Mouse (Mus musculus) kidney, postnatal 25 days (tissue): Measurements from ENCODE around the gene Gm20696.
A peak's percentile ranks its signal among the peaks of the same experiment; 100 is the strongest.

Experiments used
- DNase-seq, 2 experiments: peaks; one replicate each; pipeline ENCODE4 v3.0.0; 2021; ENCODE audit warnings: mixed read lengths in 2 of 2

The Gm20696 gene

DNA sequence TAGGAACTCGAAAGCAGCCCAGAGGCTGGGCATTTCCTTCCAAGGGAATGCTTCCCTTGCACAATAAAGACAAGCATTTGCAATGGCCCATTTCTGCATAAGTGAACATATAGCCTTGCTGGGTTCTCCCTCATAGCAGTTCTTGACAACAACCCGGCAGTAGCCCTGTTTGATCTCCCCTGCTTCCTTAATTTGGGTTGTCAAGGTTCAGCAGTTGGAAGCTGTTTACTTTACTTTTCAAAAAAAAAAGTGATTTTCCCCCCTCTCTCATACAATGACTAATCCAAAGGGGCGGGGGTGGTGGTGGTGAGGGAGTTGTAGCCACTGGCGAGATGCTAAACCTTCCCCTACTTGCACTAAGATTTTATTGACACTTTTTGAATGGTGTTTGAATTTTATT, 147.5 kb downstream of the Gm20696 start:
- DNase-seq: no peak

DNA sequence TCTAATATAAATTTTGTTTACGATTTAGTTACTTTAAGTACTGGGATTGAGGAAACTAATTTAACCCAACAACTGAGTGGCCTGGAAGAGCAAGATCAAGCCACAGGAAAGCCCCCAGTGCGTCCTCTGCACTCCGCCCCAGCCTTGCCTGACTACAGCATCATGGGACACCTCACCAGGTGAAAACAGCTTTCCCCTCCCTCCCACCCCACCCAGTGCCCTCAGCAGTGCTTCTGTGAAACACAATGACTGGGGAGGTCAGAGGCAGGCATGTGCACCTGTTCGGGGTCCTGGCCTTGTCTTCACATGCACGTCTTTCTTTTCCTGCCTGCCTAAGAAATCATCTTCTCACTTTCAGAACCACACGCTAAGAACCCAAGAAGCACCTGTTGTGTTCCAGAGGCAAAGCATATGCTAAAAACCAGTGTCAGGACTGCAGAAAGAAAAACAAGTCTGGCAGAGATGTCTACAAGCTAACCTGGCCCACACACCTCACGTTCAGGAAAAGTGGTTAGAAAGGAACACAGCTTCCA, 150.9 kb downstream of the Gm20696 start:
- no peak for DNase-seq

DNA sequence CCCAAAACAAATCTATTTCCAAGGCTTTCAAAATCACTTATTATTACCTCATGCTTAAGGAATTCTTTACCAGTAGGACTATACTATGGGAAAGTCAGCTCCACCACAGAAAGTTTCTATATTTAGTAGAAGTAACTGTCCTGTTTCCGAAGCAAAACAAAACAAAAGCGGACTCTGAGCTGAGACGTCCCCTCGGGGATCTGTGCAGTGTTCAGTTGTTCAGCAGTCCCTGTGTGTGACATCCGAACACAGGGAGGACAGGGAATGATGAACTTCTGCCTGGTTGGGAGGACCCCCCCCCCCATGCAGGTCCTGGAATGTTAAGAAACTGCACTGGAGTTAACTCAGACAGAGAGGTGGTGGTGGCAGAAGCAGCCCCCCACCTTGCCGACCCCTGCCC, 154.7 kb downstream of the Gm20696 start:
- no peak for DNase-seq

DNA sequence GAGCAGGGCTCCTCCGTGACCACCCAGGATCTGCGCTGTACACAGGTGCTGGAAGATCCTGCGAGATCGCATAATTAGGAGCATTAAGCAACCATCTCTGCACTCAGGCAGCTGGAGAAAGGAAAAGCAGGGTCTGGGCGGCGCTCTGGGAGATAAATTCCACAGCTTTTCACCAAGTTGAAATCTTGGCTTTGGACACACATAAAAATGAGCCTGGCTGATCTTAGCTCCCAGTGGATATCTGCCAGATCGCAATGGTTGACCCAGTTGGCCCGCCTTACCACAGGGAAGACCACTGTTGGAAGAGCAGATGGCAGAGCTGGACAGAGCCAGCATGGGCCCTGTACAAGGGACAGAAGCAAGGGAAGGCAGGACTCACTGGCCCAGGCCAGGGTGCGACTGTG, 157.4 kb downstream of the Gm20696 start:
- DNase-seq: peak in 1 of 2 experiments; percentile 18

DNA sequence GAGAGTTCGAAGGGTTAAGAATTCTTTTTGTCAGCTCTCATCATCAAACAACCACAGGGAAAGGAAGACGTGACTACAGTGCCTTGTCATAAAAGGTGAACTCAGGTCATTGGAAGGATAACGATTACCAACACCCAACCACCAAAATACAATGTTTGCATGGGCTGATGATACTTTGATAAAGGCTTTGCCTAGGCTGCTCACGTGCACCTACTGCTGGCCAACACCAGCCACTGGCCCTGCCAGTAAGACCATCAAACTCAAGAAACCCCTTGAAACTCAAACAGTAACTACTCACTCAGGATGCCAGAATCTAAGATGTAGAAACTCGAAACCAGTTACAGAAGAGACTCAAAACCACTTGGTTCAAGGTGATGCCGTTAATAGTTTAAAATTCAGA, 159.8 kb downstream of the Gm20696 start:
- no peak for DNase-seq

DNA sequence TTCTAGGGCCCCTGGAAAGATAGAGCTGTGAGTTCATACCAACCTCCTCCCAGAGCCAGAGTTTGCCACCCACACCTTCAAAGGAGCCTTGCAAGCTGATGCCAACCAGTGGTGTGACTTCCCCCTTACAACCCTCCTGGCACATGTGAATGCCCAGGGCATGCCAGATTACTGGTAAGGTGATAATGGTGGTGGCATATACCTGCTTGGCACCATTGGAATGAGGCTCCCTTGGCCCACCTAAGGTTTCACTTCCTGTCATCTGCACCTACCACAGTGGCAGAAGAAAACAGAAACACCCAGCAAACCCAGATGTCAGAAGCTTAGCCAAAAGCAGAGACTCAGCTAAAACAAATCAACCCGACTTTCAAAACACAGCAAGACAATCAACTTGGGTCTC, 162.9 kb downstream of the Gm20696 start:
- DNase-seq: no peak

DNA sequence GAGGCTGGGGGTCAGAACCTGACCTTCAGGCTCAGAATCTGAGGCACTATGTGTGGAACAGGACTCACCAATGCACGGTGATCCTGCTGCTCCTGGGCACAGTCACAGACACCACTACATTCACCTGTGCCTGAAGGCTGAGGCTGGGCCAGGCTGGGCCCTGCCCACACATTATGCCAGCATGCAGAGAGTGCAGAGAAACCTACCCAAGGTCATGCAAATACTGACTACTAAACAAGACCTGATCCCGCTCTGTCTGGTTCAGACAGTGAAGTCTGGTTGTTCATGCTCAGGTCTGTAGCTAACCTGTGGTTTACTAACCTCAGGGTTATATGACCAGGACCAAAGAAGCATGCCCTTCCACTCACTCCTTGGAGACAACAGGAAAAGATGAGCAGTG, 163.9 kb downstream of the Gm20696 start:
- DNase-seq: no peak

DNA sequence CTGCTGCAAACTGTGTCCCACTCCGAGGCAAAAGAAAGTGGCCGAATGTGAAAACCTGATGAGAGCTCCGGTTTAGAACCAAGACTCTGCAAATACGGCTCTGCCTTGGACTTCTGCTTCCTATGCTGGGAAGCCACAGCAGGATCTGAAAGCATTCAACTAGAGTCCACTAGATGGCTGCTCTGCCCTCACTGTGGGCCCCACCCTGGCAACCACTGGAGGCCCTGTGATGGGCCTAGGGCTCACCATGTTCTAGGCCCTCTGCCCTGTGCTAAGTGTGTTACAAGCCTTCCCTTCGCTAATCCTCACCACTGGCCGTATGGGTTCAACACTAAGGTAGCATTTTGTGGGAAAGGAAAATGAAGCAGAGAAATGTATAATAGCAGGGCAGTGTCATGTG, 164.3 kb downstream of the Gm20696 start:
- no peak for DNase-seq

DNA sequence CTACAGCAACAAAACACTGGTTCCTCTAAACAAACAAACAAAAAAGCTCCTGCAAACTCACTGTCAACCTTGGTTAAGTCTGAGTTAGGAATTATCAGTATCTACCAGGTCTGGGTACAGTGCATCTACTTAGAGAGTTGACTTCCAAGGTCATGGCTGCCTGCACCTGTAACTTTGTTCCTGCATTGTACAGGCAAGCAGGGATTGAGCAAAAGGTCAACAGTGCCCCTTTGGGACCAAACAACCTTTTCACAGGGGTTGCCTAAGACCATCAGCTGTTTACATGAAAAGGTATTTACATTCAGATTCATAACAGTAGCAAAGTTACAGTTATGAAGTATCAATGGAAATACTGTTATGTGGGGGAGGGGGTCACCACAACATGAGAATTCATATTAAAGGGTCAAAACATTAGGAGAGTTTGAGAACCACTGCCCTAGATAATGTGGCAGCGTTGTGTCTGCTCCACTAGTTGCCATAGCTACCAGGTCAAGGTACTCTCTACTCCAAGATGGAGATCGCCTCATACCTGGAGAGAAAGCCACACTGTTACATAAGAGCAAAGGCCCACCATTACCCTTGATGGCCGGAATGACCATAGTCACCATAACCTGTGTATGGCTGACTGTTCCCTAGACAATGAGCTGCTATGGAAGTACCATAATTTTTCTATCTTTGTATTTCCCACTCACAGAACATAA, 165.9 kb downstream of the Gm20696 start:
- no peak for DNase-seq

DNA sequence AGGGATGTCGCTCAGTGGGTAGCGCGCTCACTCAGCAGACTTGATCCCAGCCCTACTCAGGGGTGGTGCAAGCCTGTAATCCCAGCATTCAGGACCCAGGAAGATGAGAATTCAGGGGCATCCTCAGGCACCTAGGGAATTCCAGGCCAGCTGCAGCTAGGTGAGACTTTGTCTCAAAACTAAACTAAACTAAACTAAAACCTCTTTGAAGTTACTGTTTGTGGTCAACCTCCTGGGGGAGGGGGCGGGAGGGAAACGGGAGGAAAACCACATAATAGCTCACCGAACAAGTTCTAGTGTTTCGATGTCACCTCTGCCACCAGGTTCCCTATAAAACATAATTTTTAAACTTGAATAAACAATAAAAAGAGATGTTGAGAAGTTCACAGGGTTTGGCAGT, 168.5 kb downstream of the Gm20696 start:
- no peak for DNase-seq

DNA sequence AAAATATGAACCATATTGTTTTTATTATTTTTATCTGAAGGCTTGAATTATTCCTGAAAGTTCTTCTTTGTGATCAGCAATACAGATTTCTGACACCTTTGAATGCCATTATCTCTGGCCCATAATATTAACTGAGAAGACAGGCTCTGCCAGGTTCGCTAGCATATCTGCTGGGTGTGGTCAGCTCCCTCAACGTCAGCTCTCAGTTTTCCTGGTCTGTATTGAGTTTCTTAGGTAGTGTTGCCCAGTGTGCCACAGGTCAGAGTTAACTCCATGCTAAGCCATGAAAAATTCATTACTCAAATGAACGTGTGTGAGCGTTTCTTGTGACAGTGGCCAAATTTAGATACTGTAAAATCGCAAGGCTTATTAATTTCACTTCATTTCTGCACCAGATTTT, 170.5 kb downstream of the Gm20696 start:
- DNase-seq: no peak

DNA sequence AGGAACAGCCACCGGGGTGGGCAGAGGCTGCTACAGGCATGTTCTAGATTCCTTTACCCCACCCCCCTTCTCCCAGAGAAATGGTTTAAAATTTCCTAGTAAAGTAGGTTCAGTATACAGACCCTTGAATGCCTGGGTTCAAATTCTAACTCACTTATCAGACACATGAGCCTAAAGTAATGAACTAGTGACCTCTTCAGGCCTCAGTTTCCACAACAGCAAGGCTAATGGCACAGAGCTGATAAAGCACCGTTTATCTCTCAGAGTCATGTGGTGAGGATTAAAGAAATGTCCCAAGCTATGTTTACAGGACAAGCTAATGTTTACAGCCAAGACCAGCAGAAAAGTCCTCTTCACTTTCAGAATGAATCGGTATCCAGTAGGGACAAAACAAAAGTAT, 173.7 kb downstream of the Gm20696 start:
- no peak for DNase-seq

DNA sequence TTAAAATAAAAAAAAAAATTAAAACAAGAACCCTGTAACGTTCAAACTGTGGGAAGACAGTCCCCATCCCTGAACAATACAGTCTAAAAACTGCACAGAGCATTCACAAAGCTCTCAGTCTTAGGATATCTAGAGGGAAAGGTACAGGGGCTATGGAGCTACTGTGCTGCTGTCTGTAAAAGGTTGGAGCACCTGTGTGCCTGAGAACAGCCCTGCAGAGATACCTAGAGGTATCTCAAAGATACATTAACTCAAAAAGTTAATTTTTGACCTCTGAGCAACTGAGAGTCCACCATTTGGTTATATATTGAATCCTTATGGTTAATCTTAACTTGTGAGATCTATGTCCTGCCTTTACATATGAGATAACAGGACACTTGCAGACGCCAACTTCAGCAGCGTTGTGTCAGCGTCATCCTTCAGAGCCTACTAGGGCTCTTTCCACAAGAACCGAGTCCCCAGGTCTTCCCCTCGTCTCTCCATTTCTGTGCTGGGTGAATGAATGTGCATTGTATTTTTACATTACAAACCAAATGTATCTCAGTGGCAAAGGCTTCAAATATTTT, 174.5 kb downstream of the Gm20696 start:
- no peak for DNase-seq

DNA sequence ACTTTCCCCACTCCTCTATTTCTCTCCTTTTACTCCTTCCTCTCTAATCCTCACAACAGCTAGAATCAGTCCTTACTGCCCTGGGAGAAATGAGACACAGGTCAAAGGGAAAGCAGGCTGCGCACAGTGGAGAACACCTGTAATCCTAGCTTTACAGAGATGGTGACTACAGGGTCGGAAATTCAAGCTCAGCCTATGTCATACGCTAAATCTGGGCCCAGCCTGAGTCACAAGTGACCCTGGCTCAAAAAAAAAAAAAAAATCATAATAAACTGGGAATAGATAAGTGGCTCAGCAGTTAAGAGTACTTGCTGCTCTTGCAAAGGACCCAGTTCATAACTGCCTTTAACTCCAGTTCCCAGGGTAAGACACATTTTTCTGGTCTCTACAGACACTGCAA, 175.5 kb downstream of the Gm20696 start:
- DNase-seq: no peak

DNA sequence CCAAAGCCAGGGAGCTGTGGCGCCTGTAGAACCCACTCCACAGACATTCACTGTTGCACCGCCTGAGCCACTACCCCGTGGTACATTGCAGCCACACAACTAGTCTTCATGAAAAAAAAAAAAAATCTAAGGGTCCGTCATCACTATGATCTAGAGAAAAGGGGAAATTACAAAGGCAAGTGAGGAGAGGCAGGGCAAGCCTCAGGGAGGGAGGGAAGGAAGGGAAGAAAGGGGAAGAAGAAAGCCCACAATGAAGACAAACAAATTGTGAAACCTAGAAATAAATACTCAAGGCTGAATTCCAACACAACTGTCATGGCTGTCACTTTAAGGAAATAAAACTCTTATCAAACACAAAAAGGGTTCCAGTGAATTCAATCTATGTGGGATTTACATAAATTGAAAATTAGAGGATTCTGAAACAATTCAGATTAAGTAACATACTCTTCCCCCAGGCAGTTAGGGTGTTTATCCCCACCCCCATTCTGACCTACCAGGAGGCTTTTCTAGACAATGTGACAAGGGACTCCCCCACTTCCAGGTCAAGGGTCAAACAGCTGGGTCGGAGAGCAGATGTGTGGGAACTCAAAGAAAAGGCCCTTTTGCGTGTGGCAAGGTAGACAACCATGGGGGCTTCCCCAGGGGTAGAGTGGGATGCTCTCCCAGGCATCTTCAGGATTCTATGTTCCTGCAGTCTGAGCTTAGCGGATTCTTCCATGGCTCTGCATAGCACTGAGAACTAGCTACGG, 176.5 kb downstream of the Gm20696 start:
- no peak for DNase-seq

DNA sequence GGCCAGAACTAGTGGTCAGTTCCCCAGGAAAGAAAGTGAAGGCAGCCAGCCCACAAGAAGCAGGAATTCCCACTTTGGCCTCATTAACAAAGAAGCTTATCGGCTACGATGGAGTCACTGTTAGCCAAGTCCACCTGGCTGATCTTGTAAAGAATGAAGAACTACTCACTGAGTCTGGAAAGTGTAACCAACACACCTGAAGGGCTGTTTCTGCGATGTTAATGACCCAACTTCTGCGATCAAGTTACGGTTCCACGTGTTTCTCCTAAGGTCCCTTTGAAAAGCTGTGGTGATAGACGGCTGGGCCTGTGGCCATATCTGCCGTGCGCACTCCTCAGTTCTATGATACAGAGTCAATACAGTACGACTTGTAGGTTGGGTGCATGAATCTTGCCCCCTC, 177.2 kb downstream of the Gm20696 start:
- DNase-seq: no peak

DNA sequence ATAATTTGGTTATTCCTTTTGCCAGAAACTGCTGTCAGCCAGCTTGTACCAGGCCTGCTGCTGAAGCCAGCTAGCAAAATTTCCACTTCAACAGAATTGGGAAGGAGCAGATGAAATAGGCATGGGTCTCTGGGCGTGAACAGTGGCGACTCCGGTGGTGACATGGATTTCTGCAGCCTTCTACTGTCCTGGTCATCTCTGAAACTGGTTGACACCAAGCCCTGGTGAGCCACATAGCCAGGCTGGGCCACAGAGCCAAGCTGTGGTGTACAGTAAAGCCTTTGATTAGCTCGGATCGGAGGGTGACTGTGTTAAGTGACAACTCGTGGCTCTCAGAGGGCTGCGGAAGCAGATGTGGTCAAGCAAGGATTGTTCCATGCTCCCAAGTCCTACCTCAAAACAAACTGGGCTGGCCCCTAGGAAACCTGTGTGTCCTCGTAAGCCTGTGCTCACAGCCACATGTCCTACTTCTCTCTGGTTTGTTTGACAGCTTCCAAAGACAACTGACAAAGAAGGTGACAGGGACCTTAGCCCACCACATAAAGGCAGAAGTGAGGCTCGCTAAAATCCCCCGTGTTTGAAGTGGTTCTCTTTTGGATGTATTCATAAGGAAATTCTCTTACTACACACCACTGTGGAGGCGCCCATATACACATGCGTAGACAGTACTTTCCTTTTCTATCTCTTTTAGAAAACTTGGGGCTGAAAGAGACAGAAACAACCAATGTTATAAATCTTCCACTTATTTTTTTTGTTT, 180.5 kb downstream of the Gm20696 start:
- DNase-seq: no peak

DNA sequence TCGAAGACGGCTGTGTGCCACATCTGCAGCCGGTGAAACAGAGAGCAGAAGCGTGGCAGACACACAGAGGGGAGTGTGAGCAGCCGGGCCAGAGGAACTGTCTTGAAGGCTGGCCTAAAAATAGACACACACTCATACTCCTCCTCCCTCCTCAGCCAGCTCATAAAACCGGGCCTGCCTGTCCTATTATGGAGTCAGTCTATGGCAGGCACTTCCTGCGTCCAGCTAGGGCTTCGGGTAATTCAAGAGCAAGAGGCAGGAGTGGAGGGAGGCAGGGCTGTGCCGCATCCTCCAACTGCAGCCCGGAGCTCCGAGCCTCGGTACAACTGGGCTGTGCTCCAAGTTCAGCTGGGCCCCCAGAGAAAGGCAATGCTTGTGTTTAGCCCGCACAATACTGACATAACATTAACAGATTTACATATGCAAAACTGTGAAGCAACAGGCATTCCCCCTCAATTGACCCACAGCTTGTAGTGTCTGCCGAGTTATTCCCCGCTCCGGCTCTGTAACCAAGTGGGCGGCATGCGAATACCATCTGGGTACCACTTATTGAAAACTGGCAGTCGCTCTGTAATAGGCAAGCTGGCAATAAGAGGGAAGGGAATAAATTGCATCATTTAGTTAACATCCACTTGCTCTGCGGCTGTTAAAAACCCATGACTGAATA, 181.2 kb downstream of the Gm20696 start:
- DNase-seq: peak; percentile 58 to 80

DNA sequence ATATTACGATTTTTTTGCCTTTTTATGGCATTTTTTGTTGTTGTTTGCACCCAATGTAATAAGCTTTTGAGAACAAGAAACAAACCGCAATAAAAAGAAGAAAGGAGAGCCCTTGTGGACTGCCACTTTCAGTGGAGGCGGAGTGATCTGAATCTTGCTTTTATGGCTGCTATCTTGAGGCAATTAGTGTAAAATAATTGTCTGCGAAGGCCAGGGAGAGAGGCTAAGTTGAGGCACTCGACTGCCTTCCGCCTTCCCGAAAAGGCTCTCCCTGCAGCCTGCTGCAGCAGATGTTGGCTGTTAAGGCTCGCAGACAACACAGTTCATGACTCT, 181.7 kb downstream of the Gm20696 start:
- DNase-seq: no peak

DNA sequence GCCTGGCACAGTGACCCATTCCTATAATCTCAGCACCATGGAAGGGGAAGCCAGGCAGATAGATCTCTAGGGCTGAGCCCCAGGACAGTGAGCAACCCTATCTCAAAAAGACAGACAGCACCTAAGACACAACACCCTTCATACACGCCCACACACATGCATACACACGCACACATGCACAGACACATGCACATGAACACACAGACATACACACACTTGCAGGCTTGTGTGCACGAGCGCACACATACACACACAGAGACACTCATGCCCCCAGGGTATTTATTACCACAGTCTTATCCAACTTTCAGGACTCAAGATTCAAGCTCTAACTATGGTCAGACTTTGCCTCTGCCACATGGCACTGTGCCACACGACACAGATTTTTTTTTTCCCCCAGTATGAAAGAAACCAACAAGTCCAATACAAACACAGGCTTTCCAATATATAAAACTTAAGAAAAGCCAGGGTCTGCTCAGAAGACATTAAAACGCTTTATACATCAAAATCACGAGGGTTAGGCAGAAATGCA, 182.3 kb downstream of the Gm20696 start:
- peak in 1 of 2 experiments; percentile 33 for DNase-seq

DNA sequence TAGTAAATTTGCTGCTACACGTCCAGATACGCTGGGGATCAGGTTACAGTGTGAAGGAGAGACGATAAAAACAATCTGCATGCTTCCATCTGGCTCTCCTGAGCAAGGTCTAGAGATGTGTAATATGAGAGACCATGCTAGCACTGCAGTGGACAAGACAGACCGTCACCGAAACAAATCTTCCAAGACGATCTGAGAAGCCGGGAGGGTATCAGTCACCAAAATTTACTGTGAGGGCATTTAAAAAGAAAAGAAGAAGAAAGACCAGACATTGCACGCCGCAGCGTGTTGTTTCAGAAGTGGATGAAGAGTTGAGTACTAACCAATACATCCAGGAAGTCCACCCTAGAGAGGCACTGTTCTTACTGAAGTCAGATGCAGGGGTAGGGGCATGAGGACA, 183.0 kb downstream of the Gm20696 start:
- no peak for DNase-seq

DNA sequence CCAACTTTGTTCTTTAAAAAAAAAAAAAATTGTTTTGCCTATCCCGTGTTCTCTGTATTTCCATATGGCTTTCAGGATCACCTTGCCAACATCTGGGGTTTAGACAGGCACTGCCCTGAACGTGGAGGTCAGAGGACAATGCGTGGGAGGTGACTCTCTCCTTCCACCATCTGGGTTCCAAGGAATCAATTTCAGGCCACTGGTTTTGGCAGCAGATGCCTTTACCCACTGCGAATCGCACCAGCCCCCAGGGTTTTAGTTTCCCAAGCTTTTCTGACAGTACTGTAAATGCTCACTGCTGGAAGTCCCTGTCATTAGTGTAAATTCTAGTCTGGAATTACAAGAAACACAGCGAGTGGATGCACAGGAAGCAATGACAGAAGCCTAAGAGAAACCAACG, 185.0 kb downstream of the Gm20696 start:
- DNase-seq: no peak
